12 mouse cellular contexts compared by ENCODE assay signal in the genomic region with DNA sequence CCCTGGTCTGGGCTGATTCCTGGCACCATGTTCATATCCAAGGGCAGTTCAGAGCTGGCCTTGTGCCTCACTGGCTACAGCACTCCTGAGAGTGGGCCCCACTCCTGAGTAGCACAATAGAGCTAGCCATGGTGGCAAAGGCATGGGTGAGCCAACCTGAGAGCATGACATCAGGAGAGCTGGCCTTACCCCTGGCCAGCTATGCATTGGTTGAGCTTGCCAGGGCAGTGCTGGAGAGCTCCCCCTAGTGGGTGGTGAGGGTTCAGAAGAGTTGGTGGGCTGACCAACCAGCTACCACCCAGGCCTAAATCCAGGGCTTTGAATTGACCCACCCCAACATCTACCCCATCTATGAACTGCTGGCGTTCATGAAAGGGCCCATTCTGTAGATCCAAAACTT.
A peak's percentile ranks its signal among the peaks of the same experiment; 100 is the strongest.
DNase-seq lines count a peak whose midpoint lies in the region; TF ChIP-seq lines count a peak whose summit lies in the region.
"Had no signal": no experiment of that assay in that cellular context is flagged by ENCODE, and none has a peak within 500 bp of the region (broad histone marks: within the 10 kb centered on the region; RNA-seq: fewer than 3 reads in every experiment).

No protein-coding gene starts in this region.

- dilution Hi-C loops in CH12.LX (cut with MboI; ENCODE audit: extremely low pct_ligation_motif_present, extremely low pct_unique_long_range_greater_than_20kb, low sequenced_read_pairs): no loop called here

- H3K9ac ChIP-seq in CH12.LX (ENCODE audit: insufficient read depth, low read depth): no peak overlapping the region
- H3K9ac ChIP-seq: liver, embryonic 15.5 days had no signal

- H3K27ac ChIP-seq in CH12.LX (ENCODE audit: insufficient read depth, low read depth): no peak overlapping the region
- H3K27ac ChIP-seq: hindbrain, embryonic 10.5 days; liver, embryonic 15.5 days had no signal

- peak; percentile 37 to 56 for TF ChIP-seq CTCF in CH12.LX (conservative IDR thresholded peaks at IDR 0.05 in 1 of 2, IDR thresholded peaks at IDR 0.05 in 1 of 2; ENCODE audit: low read depth in 2 of 2, low read length in 2 of 2)

- no peaks in the 10 kb centered on the region for H3K9me3 ChIP-seq in CH12.LX (replicated peaks; ENCODE audit: low read length)
- H3K9me3 ChIP-seq: hindbrain, embryonic 10.5 days; liver, embryonic 15.5 days had no signal

- peak; percentile 19 to 67 for DNase-seq in kidney, postnatal 36 days
- no peak for DNase-seq in kidney, adult 9 months
- peak; percentile 17 for DNase-seq in CH12.LX (ENCODE audit: extremely low read depth)
- peak; percentile 32 for DNase-seq in adrenal gland, postnatal 10 days
- DNase-seq in lung, postnatal 36 days: peak; percentile 47
- no peak for DNase-seq in heart, postnatal 4 days
- DNase-seq in testis, postnatal 14 days (ENCODE audit: low spot score): no peak
- DNase-seq in retina, embryonic 14.5 days (ENCODE audit: low spot score): no peak
- DNase-seq: cerebellum, adult 2 months; layer of hippocampus, adult 9-11 months had no signal

- TF ChIP-seq POLR2A in CH12.LX (IDR thresholded peaks at IDR 0.05; ENCODE audit: low read depth, low read length): no peak

- no peak for TF ChIP-seq RAD21 in CH12.LX (IDR thresholded peaks at IDR 0.05; ENCODE audit: low read depth, low read length)

- TF ChIP-seq EP300 in CH12.LX (IDR thresholded peaks at IDR 0.05; ENCODE audit: low read length): no peak

- no peaks in the 10 kb centered on the region for H3K79me2 ChIP-seq in CH12.LX (replicated peaks; ENCODE audit: control insufficient read depth, extremely low read depth, insufficient read depth, poor library complexity, severe bottlenecking)

- peaks cover 17% of the 10 kb centered on the region for H3K27me3 ChIP-seq in CH12.LX (replicated peaks)

- no peaks in the 10 kb centered on the region for H3K4me1 ChIP-seq in CH12.LX (ENCODE audit: control insufficient read depth in 1 of 2, insufficient read depth in 2 of 2)
- H3K4me1 ChIP-seq: liver, embryonic 15.5 days had no signal

- H3K4me2 ChIP-seq in CH12.LX (ENCODE audit: insufficient read depth, low read depth, poor library complexity, severe bottlenecking): no peak overlapping the region
- H3K4me2 ChIP-seq: liver, embryonic 15.5 days had no signal

- no peak overlapping the region for H3K4me3 ChIP-seq in CH12.LX (replicated peaks in 1 of 3; ENCODE audit: low read depth in 2 of 3, low read length in 2 of 3, poor library complexity in 1 of 3)
- H3K4me3 ChIP-seq: hindbrain, embryonic 10.5 days; liver, embryonic 15.5 days had no signal

- in situ Hi-C loops in CH12.LX (cut with MboI; ENCODE audit: low pct_ligation_motif_present, low pct_unique_long_range_greater_than_20kb, low sequenced_read_pairs): no loop called here

- H3K36me3 ChIP-seq in CH12.LX (replicated peaks in 1 of 2; ENCODE audit: control insufficient read depth in 1 of 2, insufficient read depth in 1 of 2, low read length in 1 of 2): no peaks in the 10 kb centered on the region
- H3K36me3 ChIP-seq: hindbrain, embryonic 10.5 days; liver, embryonic 15.5 days had no signal

TF ChIP-seq in CH12.LX, 34 proteins besides CTCF, POLR2A, EP300 and RAD21:
- TF ChIP-seq POLR2AphosphoS2 (IDR thresholded peaks at IDR 0.05; ENCODE audit: low read depth, low read length) (no peak), ZMIZ1 (IDR thresholded peaks at IDR 0.05; ENCODE audit: low read depth, low read length) (no peak), NRF1 (IDR thresholded peaks at IDR 0.05; ENCODE audit: low read depth, low read length) (no peak), PAX5 (IDR thresholded peaks at IDR 0.05; ENCODE audit: low read length) (no peak), ZKSCAN1 (IDR thresholded peaks at IDR 0.05; ENCODE audit: borderline replicate concordance, low read depth, low read length) (no peak), HCFC1 (IDR thresholded peaks at IDR 0.05; ENCODE audit: low read depth, low read length) (no peak), RCOR1 (conservative IDR thresholded peaks at IDR 0.05; ENCODE audit: low read depth, low read length) (no peak), MXI1 (IDR thresholded peaks at IDR 0.05; ENCODE audit: low read depth, low read length) (no peak), MAFK (IDR thresholded peaks at IDR 0.05; ENCODE audit: insufficient replicate concordance, low read length) (no peak), GABPA (IDR thresholded peaks at IDR 0.05; ENCODE audit: insufficient replicate concordance, low read depth, low read length) (no peak)

Comparison
In these comparisons a context has a peak if more than half of its experiments do, and no peak if none do; other contexts are left out.
1. DNase-seq: peak in kidney, postnatal 36 days (2 of 2), CH12.LX (single experiment), adrenal gland, postnatal 10 days (single experiment) and lung, postnatal 36 days (single experiment); none in kidney, adult 9 months (single experiment), heart, postnatal 4 days (single experiment), testis, postnatal 14 days (single experiment) and retina, embryonic 14.5 days (single experiment).